Mouse (Mus musculus): ENCODE measurements around the gene Gm15446.
"Not testable (repeated sequence)": the region's sequence is repeated elsewhere in the genome, so short reads cannot be mapped to it uniquely, and the experiment has no call there.

Gm15446 gene

GRCm38 (mm10) chr5:109923261-109924071 lies at the start of gene Gm15446:
Gm15446 (plus strand) TSS chr5:109923400.
- peak; percentile 75 for DNase-seq (ENCODE audit: low read depth)

GRCm38 (mm10) chr5:109924129-109924528 lies 929 bp downstream of the Gm15446 start:
- DNase-seq (ENCODE audit: low read depth), result not testable (repeated sequence)

GRCm38 (mm10) chr5:109924936-109925335 lies 1.7 kb downstream of the Gm15446 start:
- DNase-seq (ENCODE audit: low read depth), result no peak

- no peak for DNase-seq (ENCODE audit: low read depth)
These were observed 27.1 kb downstream of the Gm15446 start for GRCm38 (mm10) chr5:109950281-109950680.

- DNase-seq (ENCODE audit: low read depth), result not testable (repeated sequence)
These were observed 57.5 kb downstream of the Gm15446 start for GRCm38 (mm10) chr5:109980743-109981142.

Measured in c-Kit-positive CD71-positive TER-119-negative erythroid progenitor cells, embryonic 14.5 days (primary cell).